Mouse (Mus musculus) left cerebral cortex, postnatal 4 days (tissue): ENCODE data around the gene Siah3. TPM values are rescaled to one million over a fixed set of nuclear protein-coding genes. Genes with fewer than 3 reads are reported as not detected.

ENCODE experiments used
- total RNA-seq, 2 experiments: library from RNA; stranded (reverse); gene quantifications; 2 replicates each; pipeline ENCODE4 v1.2.3; 2021

The Siah3 gene
- total RNA-seq, 2 experiments from 2014 or later: 9.5 to 10.1 TPM

Other genes with a start within 250 kb of the Siah3 start
- not detected for gene Cpb2, start 213.7 kb upstream of the Siah3 start, total RNA-seq
- 10 to 100 TPM; 57.0 to 66.0 TPM for gene Zc3h13, start 171.6 kb upstream of the Siah3 start, total RNA-seq
- gene Spert, start 137.1 kb downstream of the Siah3 start, total RNA-seq: not detected
- gene Erich6b, start 186.3 kb downstream of the Siah3 start, total RNA-seq: not detected